Mouse (Mus musculus) retina, embryonic 14.5 days (tissue): ENCODE results near the gene Tpcn1.
A peak's percentile ranks its signal among the peaks of the same experiment; 100 is the strongest.

ENCODE experiments used
- DNase-seq: peaks from one replicate; pipeline ENCODE4 v3.0.0-alpha.2; 2015; ENCODE audit warnings: low spot score

Gene Tpcn1

DNA sequence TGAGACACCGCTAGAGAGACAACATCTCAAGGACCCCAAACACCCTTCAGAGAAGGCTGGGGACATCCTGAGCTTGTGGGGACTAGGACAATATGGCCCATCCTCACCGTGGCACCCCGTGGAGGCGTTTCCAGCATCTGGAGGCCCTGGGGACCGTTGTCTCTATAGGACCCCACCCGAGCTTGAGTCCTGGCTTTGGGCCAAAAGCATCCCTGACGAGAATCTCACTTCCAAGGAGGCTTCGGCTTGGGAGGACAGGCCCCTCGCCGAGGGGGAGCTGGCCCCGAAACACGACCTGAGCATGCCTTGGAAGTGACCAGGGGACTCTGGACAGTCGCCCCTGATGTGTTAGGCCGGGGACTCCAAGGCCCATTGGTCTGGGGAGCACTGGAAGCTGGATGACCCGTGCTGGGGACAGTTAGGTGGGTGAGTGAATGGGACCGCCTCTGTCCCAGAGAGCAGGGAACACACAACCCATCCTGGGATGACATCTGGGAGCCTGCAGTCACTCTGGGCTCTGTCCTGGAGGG is 20.8 kb upstream of the Tpcn1 start:
- DNase-seq: no peak

- no peak for DNase-seq
Measured at GRCm38 (mm10) chr5:120607335-120607734, 18.9 kb upstream of the Tpcn1 start.

GRCm38 (mm10) chr5:120606590-120607200 is 18.2 kb upstream of the Tpcn1 start:
- no peak for DNase-seq

- peak; percentile 99 for DNase-seq
Measured at GRCm38 (mm10) chr5:120605688-120606087, 17.2 kb upstream of the Tpcn1 start.

GRCm38 (mm10) chr5:120605241-120605661 is 16.8 kb upstream of the Tpcn1 start:
- peak; percentile 42 for DNase-seq

GRCm38 (mm10) chr5:120604839-120605238 is 16.4 kb upstream of the Tpcn1 start:
- peak; percentile 90 for DNase-seq

- DNase-seq: no peak
Measured at GRCm38 (mm10) chr5:120603515-120603914, 15.0 kb upstream of the Tpcn1 start.

DNA sequence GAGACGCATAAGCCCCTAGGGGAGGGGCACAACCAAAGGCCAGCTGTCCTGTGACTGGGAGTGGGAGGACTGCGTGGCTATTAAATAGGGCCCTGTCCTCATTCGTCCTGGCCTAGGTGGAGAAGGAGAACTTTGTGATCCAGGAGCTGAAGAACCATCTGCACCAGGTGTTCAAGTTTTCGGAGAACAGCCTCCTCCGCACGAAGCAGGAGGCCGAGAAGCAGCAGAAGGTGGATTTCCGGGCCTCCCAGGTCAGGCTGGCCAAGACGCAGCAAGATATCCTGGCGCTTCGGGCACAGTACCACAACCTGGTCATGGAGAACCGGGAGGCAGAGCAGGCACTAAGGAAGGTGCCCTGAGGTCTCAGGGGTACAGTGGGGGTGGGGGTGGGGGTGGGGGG is 13.7 kb upstream of the Tpcn1 start:
- DNase-seq: no peak

GRCm38 (mm10) chr5:120600946-120601668 is 12.6 kb upstream of the Tpcn1 start:
- peak; percentile 58 for DNase-seq

DNA sequence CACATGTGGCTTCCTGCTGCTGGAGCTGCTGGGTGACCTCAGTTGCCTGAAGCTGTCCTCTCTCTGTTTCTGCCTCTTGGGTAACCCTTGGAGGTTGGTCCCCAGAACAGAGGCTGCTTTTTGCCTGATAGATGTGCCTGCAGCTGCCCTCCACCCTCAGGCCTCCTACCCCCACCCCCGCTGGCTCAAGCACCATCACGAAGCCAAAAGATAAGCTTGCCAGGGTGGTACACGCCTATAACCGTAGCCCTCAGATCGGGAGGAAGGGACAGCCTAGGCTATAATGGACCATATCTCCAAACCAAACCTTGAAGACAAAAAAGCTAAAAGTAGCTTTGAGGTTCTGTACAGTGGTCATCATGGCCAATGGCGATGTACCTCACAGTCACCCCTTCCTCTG is 11.2 kb upstream of the Tpcn1 start:
- DNase-seq: no peak

GRCm38 (mm10) chr5:120594485-120594884 is 6.0 kb upstream of the Tpcn1 start:
- no peak for DNase-seq

DNA sequence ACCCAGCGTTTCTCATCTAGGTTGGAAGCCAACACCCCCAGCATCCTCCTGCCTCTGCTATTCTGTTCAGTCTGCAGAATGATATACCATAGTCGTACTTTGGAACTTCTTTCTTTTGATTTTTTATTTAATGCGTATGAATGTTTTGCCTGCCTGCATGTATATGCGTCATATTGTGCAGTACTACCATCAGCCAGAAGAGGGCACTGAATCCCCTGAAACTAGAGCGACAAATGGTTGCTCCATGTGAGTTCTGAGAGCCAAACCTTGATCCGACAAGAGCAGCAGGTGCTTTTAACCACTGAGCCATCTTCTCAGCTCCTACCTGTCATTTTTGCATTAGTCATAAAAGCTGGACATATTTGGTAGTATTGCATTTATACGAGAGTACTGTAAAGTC is 3.7 kb upstream of the Tpcn1 start:
- DNase-seq: no peak

DNA sequence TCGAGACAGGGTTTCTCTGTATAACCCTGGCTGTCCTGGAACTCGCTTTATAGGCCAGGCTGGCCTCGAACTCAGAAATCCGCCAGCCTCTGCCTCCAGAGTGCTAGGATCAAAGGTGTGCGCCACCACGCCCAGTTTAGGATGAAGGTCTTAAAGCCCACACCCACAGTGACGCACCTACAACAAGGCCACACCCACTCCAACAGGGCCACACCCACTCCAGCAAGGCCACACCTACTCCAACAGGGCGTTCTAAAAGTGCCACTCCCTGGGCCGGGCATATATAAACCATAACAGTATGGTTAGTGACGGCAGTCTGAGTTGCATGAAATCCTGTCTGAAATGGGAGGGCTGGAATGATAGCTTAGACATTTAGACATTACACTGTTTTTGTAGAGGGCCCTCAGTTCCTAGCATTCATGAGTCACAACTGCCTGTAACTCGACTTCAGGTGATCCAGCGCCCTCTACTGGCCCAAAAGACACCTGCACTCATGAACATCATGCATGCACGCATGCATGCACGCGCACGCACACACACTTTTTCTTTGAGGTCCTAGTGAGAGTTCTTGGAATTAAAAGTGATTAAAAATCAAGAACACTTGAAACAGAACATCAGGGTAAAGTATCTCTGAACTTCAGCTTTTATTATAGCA is 2.0 kb upstream of the Tpcn1 start:
- no peak for DNase-seq

DNA sequence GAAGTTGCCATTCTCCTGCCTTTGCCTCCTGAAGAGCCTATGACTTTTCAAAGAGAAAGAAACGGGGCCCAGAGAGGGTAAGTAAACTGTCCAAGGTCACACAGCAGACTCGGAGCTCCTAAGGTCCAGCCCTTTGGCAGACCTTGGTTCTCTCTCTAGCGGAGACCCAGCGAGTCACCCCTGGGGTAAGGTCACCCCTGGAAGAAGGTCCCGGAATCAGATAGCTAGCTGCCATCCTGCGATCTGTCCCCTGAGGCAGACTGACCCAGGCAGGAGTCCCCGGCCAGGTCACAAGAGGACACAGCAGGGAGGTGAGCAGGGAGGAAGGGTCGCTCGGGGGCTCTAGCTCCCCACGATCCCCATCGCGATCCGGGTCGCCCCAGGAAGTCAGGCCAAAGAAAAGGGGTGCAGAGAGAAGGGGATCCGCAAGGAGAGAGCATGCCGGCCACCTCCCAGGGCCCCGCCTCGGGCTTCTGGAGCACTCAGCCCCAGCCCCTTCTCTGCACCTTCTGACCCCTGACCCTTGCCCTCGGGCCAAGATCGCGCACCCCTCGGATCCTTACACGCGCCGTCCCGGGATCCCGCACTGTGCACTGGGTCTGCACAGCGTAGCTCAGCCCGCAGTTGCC is 419 bp downstream of the Tpcn1 start:
- no peak for DNase-seq

- DNase-seq: no peak
Measured at GRCm38 (mm10) chr5:120587616-120587926, 902 bp downstream of the Tpcn1 start.

DNA sequence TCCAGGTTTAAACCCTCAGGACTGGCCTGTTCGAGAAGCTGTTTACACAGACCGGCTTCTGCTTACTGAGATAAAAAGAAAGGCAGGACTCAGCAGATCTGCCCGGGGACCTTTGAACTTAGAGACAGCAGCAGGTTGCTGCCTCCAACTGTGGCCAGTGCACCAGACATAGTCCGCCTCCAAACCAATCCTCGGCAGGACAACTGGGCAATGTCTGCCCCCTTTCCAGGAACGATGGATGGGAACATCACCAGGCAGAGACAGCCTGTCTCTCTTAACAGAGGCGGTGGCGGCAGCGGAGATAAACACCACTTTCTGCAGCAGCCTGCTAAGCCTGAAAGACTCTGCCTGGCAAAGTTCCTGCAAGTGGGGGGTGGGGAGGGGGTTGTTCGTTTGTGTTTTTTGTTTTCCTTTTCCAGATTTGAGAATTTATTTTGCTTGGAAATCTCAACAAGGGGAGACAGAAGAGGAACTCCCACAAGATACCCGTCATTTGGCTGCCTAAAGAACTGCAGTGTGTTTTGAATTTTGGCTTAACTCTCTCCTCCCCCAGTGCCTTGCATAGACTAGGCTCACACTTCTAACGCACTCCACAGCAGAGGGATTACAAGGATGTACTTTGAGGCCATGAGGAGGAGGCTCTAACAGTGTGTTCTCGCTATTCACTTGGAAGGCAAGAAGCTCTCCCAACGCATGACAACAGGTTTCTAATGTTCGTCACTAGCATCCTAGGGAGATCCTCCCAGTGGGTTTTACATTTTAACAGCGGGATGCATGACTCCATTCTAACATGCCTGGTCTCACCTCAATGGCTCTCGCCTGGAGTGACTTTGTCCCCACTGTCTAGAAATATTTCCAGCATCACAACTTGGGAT is 1.5 kb downstream of the Tpcn1 start:
- DNase-seq: no peak

DNA sequence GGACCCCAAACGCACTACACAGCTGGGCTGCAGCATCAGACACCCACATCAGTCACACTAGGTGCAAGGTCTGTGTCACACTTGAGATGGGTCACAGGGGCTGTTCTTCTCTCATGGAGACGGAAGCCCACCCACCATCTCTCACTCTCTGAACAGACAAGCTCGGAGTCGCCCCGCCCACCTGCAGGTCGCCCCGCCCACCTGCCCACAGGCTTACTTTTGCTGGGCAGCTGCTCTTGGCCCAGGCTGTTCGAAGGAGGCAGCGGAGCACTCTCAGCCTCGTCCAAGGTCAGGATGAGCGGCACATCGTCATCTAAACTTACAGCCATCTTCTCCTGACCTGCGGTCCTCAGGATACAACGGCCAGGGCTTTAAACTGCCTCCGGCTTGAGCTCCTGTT is 3.5 kb downstream of the Tpcn1 start:
- no peak for DNase-seq

DNA sequence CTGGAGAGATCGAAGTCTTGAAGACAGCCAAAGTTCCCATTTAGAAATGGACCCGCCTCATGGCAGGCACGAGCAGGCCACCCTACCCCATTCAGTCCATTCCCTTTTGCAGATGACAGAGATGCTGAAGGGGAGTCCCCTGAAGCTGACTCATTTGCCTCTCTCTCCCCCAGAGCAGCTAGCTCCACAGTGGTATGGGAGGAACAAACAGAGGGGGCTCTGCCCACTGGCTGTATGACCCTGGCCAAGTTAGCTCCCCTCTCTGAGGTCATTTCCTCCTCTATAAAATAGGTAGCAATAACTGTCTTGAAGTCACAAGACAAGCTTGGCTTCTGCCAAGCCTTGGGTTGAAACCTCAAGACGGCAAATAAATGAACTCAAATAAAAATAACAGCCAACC is 5.0 kb downstream of the Tpcn1 start:
- no peak for DNase-seq

DNA sequence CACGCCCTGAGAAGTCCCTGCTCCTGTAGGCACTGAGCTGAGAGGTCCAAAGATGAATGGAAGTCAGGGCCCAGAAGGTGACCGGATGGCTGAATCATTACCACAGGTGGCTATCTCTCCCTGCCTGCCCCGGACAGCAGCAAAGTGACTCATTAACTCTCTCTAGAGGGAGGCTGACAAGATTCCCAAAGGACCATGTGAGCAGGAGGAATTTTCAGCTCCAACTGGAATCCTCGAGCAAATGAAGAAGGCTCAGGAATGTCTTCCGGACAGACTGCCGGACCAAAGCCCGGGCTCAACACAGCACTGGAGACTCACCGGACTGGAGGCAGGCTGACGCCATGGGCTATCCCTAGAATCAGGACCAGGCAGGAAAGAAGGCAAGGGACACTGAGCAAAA is 6.5 kb downstream of the Tpcn1 start:
- DNase-seq: no peak

- peak; percentile 2 for DNase-seq
Measured at GRCm38 (mm10) chr5:120579898-120580626, 8.4 kb downstream of the Tpcn1 start.
